Mouse (Mus musculus): Measurements from ENCODE around the gene Slc25a30. TPM values are rescaled to one million over a fixed set of nuclear protein-coding genes. Genes with fewer than 3 reads are reported as not detected.
"Not testable (repeated sequence)": the region's sequence is repeated elsewhere in the genome, so short reads cannot be mapped to it uniquely, and the experiment has no call there.

The Slc25a30 gene
- total RNA-seq (2021) (100 to 1,000 TPM; 162 to 208 TPM), polyA plus RNA-seq (2012; rRNA removed) (21.2 and 24.5 TPM in 2 replicates)
- long read RNA-seq, transcript Slc25a30-201 (10 exons, 3,588 nt), result major isoform, 20 of 28 reads
- long read RNA-seq, partial matches to known transcripts, result 8 of 28 reads
- long read RNA-seq, other reads (novel, unspliced or antisense), result 0 of 28 reads

DNA sequence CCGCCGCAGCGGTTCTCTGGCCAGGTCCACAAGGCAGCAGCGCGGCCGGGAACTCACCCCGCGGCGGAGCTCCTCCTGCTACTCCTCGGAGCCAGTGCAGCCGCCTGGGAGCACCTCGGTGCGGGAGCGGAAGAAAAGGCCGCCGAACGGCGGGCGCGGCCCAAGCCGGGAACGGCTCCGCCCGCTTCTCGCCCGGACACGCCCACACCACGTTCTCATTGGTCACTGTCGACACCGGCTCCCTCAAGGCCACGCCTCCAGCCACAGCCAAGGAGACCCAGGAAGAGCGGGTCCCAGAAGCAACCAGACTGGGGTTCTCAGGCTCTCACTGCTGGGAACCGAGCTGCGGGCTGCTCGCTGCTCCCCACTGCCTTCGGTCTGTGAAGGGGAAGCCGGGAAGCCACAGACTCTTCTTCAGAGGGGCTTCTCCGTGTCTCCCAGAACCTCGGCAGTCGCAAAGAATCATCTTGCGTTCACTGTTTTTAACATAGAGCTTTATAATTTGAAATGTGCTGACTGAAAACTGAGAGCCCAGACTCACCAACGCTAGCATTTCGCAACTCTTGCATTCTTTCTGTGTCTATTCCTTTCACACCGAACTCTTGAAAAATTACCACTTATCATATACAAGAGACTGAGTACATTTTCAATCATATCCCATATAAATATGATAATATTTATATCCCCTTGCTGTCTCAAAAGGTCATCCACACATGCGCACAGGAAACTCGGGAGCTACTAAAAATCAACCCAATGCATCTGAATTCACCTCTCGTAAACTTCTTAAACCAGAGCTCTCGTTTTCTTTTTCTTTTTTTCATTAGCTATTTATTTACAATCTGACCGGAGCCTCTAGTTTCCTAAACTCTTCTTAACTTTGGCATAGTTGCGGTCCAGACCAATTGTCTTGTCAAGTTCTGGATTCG lies at the start of gene Slc25a30:
TSS of gene Slc25a30 (minus strand) at position 170 of the 926 bp plus-strand sequence.
- DNase-seq, result peak; percentile 99

DNA sequence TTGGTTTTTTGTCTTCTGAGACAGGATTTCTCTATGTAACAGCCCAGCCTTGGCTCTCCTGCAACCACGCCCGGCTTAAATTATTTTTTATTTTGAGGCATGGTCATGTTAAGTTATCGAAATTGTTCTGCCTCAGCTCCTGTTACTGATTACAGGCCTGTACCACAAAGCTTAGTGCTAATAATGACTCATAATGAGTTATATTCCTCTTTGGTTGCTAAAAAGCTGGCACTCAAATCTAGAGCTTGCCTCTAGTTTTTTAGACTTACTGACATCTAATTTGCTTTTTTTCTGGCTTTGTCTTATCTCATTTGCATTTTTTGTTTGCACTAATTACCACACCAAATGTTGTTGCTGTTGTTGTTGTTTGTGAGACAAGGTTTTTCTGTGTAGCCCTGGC lies 49.7 kb upstream of the Slc25a30 start:
- DNase-seq, result no peak

DNA sequence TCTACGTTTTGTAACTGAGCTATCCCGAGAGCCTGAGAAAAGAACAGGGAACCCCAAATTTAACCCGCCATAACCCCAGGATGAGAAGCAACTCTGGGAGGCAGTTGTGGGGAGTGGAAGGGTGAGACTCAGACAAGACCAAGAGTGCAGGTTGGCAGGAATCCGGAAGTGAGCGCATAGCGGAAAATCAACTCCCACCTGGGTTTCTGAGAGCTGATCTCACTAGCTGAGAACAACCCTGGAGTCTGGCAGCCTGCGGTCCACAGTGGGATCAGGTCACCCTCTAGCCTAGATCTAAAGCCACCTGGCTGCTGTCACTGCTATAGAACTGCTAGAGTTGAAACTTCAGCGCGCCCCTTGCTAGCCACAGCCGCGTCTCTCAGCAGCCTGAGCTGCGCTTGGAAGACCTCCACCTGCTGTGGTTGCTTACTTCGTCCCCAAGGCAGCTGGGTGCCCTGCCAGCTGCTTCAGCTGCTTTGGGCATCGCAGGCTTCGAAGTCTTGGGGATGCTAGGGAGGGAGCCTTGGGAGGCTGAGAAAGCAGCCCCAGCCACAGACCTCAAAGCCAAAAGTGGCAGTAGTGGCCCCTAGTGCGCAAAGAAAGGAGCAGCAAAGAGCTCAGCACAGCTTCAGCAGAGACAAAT lies 48.0 kb upstream of the Slc25a30 start:
- peak; percentile 86 for DNase-seq

DNA sequence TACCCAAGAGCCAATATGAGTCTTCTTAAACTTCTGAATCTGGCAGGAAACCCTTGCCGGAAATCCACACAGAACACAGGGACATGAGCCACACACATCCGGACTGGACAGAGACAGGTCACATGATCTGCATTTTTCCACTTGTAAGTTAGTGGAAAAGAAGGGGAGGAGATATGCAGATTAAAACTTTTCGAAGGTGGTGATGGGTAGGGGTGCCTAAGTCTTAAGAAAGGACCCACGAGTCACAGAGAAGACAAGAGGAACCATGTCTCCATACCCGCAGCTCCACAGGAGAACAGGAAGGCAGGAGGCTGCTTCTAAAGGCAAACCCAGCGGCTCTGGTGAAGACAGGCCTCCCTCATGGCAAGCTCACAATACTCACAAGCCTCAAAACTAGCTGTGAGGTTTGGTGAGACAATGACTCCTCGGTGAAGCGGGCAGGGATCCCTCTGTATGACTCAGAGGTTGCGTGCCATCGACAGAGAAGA lies 47.5 kb upstream of the Slc25a30 start:
- peak; percentile 85 for DNase-seq

DNA sequence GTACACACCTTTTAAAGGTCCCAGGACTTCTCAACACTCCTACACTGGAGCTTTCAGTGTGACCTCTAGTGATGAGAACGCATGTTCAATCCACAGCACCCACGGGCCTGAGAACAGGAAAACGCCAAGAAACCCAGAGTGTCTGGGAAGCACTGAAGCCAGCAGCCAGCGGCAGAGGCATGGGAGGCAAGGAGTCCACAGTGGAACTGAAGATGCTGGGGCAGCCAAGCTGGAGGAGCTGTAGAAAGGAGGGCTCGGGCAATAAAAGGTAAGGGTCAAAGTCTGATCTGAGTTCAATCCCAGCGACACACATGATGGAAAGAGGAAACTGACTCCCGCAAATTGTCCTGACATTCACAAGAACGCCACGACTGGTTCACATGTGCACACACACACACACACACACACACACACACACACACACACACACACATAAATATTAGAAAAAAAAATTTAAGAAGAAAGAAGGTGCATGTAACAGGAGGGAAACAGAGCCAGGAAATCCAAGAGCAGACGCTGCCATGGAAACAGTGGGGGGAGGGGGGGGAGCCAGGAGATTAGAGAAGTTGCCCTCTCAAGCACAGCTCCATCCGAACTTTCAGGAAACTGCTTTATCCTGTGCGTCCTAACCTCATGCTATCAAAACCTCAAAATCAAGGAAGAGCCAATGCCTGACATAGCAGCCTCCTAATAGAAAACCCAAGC lies 46.9 kb upstream of the Slc25a30 start:
- DNase-seq, result peak; percentile 37

DNA sequence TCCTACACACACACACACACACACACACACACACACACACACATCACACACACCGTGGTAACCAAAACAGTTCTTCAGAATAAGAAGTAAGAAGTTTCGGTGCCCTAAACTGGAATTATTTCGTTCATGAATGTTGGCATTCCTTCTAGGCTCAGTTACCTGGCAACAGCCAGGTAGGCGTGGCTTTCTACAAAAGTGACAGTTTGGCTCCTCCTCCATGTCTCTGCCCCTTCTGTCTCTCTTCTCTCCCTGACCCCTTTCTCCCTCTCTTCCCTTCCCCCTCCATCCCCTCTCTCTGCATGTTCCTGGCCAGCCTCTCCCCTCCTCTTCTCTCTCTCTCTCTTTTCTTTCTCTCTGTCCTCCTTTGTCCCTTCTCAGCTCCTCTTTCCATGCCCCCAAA lies 46.1 kb upstream of the Slc25a30 start:
- no peak for DNase-seq

DNA sequence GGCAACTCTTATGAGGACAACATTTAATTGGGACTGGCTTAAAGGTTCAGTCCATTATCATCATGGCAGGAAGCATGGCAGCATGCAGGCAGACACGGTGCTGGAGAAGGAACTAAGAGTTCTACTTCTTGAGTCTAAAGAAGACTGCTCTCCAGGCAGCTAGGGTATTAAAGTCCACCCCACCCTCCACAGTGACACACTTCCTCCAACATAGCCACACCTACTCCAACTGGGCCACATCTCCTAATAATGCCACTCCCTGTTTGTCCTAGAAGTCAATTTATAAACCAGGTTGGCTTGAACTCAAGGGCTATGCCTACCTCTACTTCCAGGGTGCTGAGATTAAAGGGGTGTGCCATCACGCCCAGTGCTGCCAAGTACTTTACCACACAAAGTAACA lies 45.2 kb upstream of the Slc25a30 start:
- DNase-seq, result no peak

DNA sequence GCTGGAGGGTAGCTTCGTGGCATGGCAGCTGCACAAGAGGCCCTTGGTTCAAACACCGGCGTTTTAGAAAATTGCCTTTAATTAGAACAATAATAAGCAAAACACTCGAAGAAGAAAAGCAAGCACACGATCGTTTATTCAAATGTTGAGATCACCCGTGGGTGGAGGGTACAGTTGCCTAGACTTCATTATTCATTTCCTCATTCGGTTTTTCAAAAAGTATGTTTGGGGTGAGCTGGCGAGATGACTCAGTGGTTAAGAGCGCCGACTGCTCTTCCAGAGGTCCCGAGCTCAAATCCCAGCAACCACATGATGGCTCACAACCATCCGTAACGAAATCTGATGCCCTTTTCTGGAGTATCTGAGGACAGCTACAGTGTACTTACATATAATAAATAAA lies 43.0 kb upstream of the Slc25a30 start:
- not testable (repeated sequence) for DNase-seq

DNA sequence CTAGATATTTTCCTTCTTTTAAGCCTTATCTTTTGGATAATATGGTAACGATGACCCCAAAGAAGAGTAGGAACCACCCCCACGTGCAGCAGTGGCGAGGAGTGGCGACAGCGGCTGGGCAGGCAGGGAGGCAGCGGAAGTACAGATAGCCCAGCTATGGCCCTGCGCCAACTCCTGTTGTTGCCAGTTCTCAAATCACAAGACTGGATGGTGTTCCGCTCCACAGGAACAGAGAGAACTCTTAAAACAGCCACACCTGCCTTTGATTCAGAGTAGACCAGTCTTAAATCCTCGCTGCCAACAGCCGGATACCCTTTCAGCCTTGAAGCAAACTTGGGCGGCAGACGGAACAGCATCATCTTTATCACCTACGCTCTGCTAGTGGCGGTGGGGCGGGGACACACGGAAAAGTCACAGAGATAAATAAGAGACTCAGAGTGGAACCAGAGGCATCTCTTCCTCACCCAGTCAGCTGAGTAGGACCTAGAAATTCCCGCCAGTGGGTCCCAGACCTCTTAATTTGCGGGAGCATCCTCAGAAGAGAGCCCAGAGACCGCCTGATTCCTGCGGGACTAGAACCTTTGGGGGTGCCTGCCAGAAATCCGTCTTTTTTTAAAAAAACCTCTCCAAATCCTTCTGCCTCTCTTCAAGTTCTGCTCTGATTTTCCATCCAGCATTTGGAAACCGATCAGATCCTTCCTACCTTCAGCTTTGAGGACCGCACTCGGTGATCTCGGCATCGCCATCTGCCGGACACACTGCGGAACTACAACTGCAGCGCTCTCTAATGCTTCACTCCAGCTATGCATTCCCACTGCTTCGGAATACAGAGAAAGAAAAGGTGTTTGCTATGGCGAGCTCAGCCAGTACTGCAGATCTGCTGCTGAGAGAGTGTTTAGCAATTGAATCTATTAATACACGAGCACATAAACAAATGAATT lies 42.3 kb upstream of the Slc25a30 start:
- peak; percentile 87 for DNase-seq

DNA sequence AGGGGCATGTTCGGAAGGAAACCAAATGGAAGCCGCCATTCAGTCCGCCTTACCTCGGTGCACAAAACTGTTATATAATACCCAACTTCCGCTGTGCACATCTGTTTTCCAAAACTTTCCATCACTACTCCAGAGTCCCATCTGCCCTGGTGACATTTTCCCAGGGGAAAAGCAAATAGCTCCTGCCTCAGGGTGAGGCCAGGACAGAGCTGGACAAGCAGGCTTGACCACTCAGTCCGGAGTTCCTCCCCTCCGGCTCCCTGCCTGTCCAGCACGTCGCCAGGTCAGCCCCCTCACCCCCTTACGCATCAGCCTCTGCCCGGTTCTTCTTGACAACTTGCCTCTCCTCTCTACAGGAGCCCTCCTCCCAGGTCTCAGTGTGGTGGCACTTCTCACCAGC lies 41.4 kb upstream of the Slc25a30 start:
- no peak for DNase-seq

DNA sequence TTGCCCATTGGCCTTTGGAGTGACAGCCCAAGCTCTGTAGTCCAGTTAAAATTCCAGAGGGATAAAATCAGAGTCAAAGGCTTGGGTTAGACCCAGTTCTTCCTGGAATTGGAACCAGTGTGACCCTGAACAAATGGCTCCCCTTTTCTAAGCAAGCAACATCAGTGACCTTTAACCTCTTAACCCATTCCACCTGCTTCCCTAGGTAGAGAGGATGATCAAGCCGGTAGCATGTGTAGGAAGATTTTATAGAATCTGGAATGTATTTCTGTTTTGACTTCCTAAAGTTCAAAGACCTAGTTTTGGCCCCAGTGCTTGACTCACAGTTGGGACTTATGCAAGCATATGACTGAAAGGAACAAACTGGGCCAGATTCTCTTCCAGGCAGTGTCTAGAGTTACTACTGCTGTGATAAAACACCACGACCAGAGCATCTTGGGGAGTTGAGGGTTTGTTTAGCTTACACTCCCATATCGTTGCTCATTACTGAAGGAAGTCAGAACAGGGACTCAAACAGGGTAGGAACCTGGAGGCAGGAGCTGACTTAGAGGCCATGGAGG lies 40.1 kb upstream of the Slc25a30 start:
- DNase-seq, result no peak

DNA sequence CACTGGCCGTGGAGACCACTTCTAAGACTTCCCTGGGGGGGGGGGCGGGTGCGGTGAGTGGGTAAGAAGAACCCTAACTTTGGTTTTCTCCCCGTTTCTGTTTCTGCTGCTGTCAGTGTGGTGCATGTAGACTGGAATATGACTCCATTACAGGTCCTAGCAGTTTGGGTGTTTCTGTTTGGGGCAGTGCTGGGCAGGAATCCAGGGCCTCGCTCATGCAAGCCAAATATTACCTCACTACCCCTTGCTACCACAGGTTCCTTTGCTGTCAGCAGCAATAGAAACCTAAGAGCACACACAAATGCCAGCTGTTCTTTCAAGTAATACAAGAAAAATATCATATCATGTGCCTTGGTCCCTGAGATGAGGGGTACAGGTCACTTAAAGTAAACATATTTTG lies 33.2 kb upstream of the Slc25a30 start:
- peak; percentile 59 for DNase-seq

DNA sequence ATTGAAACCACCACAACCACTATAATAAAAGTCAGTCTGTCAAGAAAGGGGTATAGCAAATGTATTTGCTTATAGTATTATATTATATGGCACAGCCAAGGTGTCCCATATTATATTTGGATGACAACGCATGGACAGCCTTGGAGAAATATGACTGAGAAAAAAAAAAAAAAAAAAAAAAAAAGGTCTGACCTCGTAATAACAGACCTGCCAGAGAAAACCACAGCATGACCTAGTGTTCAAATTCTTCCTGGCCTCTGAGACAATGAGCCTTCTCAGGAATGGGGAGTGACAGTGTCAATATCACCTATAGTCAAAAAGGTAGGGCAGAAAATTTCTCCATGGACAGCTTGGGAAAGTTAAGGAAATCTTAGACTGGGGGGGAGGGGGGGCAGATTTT lies 32.5 kb upstream of the Slc25a30 start:
- DNase-seq, result no peak

DNA sequence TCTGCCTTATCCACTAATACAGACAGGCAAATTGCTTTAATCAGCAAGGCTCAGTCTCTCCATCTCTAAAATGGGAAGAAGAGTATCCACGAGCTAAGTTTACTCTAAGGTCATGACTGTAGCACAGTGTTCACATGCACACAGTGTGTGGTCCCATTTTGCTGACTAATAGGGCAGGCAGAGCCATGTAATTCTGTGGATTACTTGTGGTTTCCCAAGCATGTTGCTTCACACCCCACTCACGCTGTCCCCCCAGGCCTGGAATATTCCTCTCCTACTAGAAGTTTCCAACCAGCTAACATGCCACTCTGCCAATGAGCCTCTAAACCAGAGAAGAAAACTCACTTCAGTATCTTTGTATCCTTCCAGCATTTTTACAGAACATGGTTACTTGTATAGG lies 31.7 kb upstream of the Slc25a30 start:
- DNase-seq, result no peak

DNA sequence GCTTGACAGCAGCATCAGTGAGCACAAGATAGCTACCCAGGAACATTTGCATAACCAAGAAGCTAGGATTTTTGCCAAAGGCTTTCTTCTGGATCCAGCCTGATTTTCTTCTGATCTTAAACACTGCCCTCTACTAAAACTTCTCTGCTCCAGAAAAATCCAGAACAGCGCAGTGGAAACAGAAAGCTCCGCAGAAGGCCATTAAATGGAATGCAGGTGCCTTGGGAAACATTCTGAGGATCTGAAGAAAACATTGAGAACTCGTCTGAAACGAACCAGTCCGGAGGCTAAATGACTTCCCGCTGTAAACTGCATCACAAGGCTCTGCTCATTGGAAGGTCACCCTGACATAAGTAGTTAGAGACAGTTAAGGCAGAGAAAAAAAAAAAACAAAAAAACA lies 23.1 kb upstream of the Slc25a30 start:
- no peak for DNase-seq

DNA sequence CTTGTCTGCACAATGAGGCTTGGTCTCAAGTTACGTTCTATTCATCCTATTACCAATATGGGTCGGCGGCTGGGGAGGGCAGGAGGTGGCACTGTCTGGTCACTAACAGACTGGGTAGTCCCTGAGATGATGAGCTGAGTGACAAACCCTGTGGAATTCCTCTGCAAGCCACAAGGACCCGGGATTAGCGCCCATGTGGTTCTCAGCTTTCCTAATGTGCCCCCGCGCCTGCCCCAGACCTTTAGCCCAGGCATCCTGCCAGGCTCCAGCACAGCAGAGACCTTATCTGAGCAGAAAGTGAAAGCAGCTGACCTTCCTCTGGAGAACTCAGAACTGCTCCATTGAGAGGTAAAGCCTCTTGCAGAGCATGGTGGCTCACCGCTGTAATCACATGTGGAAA lies 21.0 kb upstream of the Slc25a30 start:
- DNase-seq, result peak; percentile 85

DNA sequence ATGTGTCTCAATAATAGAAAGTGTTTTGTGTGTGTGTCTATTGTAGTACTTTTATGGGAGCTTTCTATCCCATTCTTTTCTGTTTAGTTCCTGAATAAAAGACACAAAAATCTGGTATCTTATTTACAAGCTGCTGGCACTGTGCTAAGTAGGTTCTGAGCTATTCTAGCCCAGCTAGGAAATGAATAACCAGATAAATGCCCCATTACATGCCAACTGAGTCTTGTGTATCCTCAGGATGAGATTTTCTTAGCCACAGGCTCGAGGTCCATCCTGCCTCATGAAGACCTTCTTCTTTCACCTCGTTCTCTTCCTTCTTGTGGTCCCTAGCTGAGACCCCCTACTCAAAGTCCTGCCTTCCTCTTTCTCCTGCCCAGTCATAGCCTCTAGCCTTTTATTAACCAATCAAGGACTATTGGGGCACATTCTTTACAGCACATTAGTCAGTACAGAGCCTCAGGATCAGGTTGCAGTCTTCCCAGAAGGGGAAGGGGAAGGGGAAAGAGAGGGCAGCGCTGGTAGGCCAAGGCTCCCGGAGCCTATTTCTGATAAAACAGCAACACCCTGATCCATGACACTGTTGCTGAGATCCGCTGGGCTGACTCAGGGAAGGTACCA lies 11.0 kb upstream of the Slc25a30 start:
- DNase-seq, result no peak

DNA sequence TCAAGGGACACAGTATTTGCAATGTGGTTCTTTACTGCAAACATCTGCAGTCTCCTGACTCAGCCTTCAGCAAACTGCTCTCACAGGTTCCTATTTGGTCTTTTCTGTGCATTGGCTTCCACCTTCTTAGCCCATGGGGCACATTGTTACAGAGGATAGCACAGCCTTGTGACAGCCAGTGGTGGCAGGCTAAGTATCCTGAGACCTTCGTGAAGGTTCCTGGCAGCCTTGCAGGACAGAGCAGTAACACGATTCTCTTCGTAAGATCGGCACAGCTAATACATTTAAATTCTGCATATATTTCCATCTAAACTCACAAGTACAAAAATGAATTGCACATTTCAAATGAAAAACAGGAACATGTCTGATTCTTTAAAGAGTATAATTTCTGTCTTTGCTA lies 9.1 kb upstream of the Slc25a30 start:
- DNase-seq, result no peak

DNA sequence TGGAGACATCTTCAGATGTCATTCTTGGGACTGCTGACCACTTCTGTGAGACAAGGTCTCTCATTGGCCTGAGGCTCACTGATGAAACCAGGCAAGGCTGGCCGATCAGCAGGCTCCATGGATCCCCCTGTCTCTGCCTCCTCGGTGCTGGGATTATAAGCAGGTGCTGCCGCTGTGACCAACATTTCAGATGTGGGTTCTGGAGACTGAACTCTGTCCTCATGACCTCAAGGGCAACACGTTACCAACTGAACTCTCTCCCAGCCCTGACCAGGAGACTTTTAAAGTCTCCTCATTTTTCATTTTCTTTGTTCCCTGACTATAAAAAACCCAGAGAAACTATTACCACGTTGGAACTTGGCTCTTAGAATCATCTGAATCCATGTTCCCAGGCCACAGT lies 7.9 kb upstream of the Slc25a30 start:
- DNase-seq, result no peak

DNA sequence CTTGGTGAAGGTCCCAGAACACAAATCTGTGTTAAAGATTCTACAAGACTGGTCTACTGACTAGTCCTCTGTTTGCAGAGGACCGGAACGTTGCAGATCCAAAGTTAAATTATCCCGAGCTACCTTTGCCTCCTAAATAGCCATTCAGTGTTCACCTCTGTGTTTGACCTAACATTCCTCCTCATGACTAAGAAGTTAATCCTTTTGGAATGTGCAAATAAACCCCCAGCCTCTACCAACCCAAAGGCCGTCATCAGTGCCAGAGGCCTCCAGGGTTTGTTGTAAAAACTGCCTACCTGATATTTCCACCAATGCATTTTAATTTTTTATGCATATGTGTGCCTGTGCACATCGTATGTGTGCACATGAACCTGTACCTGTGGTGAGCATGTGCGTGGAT lies 7.5 kb upstream of the Slc25a30 start:
- no peak for DNase-seq

Measured in adrenal gland, adult 2 months (tissue).